Mouse (Mus musculus): ENCODE results near the gene Add1.

The Add1 gene

DNA sequence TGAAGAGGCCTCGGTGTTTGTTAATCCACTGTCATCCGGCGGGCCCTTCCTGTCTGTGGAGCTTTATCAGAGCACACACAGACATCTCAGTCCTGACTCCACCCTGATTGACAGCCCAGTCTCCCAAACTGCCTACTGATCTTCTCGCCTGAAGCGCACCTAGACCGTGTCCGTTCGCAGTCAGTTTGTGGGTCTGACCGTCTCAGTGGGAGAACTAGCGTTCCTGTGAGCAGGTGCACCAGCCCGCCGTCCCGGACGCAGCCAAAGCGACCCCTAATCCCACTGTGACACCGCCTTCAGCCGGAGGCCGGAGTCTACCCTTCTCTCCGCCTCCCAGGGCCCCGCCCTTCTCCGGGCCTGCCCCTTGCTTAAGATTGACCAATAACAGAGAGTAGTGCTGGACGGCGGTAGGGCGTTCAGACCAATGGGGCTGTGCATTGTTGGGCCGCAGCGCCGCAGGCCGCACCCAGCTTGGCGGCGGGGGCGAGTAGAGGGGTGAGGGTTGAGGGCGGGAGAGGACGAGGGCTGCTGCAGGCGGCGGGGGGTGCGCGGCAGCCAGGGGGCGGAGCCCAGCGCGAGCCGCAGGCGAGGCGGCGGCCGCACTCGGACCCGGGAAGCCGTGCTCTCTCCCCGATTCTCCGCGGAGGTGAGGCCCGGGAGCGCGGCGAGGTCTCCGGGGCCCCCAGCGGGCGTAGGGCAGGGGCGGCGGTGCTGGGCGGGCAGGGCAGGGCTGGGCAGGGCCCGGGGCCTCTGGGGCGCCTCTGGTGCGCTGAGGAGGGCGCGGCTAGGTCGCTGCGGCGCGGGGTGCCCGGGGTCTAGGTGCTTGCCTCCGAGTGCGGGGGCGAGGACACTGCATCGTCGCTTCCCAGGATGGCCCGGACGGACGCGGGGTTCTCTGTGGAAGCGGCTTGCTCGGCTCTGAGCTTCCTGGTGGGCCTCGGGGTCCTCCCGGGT is at the start of gene Add1:
Gene Add1 (plus strand): TSS at position 397 of the 954 bp plus-strand sequence.
- peak; percentile 90 for DNase-seq

DNA sequence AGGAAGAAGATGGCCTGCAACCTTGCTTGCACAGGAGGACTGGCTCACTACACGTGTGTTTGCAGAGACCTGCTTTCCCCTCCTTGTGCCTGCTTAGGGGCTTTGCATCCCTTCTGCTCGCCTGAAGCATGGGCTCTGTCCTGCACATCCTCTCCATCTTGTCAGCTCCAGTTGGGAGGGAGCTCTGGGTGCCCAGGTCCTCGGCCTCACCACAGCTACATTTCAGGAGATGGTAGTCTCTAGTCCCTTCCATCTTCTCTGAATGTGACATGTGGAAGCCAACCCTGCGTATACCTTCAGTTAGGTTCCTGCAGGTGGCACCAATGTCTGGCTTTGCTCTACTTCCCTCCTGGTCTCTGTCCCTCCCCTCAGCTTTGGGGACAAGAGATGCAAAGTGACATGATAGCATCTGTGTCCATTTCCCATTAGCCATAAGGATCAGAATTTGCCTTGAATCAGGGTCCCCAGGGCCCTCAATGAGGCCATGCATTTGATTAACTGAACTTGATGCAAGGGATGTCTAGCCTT is 49.4 kb upstream of the Add1 start:
- DNase-seq: no peak

DNA sequence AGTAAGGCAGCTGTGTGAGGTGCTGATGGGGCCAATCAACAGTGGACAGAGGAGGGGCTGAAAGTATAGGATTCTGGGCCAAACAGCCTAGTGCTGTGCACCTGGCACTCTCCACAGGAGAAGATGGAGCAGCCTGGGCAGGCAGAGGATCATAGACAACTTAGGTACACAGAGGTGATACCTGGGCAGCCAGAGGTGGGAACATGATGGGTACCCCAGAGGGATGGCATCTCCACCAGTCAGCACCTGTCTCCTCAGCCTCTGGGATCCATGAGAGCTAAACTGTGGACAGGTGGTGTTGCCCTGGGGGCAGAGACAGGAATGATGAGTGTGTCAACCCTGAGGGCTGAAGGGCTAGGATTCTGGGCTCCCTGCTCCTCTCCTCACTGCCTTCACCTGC is 49.0 kb upstream of the Add1 start:
- DNase-seq: no peak

DNA sequence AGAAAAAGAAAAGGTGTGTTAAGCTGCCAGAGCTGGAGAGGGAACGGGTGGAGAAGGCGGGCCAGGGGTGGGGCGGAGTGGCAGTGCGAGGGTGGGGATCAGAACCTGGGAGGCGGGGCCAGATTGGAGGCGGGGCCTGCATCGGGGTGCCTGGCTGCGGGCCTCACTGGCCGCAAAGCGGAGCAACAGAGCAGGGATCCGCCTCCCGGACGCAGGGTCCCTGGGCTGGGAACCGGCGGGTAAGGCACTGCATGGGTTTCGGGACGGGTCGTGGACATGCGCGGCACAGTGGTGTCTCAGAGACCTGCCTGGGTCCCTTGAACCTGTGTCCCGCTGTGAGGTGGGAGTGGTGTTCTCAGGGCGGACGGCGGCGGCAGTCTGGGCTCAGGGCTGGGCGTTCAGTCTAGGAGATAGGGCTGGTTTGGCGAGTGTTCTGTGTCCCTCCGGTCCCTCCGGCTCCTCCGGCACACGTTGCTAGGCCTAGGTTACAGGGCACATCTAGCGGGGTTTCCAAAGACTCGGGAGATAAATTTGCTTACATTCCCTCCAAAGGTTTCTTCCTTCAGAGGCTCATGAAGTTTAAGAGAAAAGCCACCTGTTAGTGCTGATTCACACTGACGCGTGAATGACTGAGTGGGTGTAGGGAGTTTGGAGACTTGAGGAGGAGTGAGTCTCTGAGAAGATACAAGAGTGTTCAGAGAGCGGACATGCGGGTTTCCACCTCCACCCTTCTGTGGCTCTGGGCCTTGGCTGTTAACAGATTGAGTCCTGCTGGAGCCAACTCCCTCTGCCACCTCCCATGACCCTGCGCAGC is 47.6 kb upstream of the Add1 start, which contains the start of gene Sh3bp2:
Gene Sh3bp2 (plus strand): TSS at position 176 of the 814 bp plus-strand sequence.
- peak; percentile 82 for DNase-seq

DNA sequence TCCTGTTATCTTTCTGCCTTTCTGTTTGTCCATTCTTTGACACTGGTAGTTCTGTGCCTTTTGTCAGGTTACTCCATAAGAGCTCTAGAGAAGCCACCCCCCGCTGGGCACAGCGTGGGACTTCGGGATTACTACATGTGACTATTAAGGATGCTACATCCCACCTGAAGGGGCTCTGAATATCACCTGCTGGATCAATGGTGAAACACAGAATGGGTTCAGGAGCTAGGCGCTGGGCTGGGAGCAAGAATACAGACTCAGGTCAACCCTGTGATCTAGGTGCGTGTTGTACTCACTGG is 47.0 kb upstream of the Add1 start:
- DNase-seq: no peak

DNA sequence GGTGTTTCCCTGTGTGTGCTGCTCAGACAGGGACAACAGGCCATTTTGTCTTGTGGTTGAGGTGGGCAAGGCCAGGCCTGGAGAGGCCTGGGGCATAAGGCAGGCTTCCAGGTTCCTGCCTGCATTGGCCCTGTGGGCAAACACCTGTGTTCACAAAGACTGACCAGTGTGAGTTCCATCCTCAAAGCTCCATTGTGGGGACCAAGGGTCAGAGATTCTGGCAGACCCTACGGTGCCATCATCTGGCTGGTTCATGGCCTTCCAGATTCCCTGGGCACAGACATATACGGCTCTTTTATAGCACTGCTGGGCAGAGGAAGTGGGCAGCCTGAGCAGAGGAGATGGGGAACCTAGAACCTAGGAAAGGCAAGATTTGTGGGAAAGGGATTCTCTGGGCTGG is 46.1 kb upstream of the Add1 start:
- no peak for DNase-seq

DNA sequence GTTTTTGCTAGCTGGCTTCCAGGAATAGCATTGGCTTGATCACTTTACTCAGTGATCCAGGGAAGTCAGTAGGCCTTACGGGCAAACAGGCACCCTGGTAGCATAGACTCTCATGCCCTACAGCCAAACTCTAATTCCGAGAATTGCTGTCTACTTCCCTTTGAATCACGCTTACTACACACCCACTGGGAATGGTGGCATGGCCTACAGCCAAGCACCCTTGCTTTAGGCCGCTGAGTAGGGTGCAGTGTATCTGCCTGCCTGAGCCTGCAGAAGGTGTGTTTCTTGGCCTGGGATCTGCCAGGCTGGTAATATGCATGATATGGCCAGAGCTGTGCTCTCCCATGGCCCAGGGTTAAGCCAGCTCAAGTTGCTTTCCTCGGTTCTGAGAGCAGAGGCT is 44.7 kb upstream of the Add1 start:
- DNase-seq: no peak

DNA sequence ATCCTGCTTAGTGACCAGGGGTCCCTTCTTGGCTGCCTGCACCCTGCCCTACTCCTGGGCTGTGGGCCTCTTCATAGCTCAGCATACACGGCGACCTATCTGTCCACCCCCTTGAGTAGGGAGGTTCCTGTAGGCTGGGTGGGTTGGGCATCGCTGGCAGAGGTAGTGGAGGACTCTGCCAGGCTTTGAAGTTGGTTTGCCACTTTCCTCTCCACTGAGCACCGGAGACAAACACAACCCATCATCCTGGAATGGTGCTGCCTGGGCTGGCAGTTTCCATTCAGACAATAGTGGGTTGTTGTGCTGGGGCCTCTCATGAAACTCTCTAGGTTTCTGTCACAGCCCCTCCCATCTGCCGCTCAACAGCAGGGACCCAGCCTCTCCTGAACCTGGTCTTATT is 43.3 kb upstream of the Add1 start:
- no peak for DNase-seq

DNA sequence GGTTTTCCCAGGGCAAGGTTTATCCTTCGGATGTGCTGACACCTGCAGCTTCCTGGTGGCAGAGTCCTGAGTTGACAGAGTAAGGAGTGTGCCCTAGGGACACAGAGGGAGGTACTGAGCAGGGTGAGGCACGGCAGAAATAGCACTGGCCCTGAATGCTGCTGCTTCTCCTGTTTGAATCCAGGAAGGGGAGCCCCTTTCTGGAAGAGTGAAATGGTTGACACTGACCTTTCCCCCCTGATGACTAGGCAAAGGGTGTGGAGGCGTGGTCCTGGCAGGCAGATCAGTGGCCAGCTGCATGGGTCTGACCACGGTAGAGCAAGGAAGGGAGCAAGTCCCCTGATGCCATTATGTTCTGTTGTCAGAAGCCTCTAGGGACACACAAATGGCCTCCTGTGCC is 42.8 kb upstream of the Add1 start:
- DNase-seq: no peak

DNA sequence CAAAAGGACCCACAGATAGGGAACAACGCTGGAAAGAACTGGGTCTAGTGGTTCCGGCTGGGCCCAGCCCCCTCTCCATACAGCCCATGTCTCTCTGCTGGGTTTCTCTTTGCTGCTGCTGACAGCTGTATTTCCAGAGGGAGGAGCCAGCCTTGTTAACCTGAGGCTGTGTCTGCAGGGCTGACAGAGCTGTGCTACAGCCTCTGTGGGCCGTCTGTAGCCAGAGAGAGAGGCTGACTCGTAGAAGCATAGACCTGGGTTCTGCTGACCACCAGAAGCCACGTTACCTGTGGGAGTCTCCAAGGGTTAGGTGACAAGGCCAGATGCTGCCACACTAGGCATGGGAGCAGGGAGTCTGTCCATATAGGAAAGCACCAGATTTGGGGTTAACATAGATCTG is 40.4 kb upstream of the Add1 start:
- DNase-seq: no peak

DNA sequence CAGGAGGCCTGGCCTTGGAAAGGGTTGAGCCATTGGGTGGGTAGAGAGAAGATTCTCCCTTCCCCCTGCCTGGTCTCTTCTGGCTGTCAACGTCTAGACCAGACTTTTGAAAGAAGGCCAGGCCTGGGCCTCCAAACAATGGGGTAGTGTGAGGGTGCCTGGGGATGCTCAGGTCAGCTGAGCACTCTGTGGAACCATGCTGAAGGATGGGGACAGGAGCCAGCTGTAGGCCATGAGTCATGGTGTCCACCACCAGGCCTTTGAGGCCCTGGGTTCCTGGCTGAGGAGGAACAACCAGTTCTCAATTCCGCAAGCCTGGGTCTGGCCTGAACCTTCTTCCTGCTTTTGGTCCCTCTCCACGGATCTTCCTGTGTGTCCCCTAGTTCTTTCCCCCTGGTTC is 39.6 kb upstream of the Add1 start:
- no peak for DNase-seq

DNA sequence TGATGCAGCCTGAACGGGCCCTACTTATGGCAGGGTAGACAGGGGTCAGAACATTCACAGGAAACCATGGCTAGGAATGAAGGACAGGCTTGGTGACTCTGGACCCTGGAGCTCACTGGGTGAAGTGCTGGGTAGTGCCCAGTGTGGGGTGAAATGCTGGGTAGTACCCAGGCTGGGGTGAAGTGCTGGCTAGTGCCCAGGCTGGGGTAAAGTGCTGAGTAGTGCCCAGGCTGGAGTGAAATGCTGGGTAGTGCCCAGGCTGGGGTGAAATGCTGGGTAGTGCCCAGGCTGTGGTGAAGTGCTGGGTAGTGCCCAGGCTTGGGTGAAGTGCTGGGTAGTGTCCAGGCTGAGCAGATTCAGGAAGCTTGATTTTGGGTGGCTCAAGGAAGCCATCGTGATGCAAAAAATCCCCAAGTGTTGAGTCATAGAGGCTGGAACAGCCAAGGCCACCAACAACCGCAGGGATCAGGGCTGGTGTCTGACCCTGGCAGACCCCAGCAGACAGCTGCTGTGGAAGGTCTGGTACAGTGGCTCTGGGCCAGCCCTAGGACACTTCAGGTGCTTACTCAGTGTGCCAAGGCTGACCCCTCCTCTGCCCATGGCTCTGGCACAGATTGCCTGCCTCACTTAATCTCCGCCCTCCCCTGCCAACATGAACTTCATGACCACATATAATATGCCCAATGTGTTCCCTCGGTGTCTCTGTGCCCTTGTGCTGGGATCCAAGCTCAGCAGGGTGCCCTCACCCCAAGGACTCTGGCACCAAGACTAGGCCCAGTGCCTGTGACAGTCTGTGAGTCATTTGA is 38.5 kb upstream of the Add1 start:
- DNase-seq: no peak

DNA sequence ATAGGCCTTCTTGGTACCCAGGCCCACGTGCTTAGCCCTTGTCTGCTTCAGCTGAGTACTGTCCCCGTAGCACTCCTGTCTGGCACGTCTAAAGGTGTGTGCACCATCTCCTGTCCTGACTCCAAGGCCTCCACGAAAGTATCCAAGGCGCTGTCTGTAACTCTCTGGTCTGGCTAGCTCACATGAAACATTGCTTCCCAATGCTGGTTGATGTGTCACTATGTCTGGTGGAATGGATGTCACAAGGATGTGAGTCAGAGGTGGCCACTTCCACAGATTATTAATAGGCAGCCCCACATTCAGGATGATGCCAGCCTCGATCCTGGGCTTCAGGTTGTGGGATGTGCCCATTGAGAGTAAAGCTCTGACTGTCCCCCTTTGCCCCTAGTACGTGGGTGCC is 37.6 kb upstream of the Add1 start:
- DNase-seq: no peak

DNA sequence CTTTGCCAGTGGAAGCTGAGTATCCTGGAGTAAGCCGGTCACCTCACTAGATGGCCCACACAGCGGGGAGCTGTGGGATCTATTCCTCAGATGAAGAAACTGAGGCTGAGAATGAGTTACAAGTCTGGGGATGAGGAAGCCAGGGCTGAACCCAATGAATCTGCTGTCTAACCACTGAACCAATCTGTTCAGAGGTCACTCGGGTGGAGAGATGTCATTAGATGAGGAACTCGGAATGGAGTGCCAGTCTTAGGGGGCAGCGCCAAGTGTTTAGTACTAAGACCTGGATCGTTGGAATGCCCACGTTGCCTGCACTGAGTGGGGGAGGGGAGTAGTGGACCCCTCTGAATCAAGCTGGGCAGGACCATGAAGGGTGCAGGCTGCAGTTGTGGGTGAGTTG is 35.4 kb upstream of the Add1 start:
- DNase-seq: no peak

DNA sequence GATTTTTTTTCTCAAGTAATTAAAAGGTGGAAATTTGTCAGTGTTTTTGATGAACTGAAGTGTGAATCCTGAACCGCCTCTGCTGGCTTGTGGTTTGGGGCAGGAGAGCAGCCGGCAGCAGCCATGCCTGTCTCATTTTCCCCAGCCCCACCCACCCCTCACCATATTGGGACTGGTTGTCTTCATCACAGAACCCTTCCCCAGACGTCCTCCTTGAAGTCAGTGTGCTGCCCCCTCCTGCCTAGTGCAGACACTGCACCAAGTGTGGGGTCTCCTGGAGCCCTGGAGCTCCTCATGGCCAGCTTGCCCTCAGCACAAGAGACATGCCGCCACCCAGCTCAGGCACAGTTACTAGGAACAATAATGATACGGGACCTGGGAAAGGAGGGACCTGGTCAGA is 34.9 kb upstream of the Add1 start:
- no peak for DNase-seq

DNA sequence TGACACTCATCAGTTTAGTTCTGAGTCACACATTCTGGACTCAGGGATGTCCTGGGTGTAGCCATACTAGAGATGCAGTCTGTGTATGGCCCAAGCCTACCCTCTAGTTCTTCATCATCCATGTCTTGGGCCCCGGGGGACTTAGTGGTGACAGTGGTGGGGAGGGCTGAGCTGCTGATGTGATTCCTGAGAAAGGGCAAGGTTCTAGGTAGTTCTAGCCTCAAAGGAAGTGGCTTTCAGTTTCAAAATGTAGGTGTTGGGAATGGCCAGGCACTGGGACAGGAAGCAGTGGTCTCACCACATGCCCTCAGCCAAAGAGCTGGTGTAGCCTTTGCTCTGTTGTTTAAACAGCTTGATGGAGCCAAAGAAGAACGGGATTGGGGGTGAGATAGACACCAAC is 34.3 kb upstream of the Add1 start:
- DNase-seq: no peak

DNA sequence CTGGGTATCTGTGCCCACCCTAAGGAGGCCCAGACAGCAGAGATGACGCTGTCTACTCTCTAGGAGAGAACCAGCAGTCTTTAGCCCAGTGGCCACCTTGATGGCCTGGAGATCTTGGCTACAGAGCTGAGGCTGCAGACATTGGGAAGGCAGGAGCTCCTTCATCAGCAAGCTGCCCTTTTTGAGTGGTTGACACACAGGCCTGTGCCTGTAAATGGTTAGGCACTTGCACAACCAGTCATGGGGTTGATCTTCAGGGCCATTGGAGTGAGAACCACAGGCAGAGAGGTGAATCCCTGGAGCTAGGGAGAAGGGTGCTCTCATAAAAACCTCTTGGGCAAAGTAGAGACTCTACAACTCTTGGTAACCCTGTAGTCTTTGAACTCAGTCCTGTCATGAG is 31.3 kb upstream of the Add1 start:
- no peak for DNase-seq

DNA sequence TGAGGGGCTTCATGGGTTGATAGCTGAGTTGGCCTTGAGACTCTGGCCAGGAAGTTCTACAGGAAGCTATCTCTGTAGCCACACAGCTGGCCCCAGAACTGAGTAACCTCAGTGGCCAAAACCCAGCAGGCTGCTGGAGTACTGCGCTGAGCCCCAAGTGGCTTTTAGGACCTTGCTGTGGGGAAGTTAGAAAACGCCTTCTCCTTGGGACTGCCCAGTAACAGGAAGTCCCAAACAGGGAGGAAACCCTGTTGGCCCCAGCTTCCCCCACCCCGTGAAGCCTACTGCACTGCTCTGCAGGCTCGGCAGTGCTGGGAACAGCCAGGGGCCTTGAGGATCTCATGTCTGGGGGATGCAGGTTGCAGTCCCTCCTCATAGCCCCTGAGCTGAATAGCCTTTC is 30.4 kb upstream of the Add1 start:
- DNase-seq: no peak

DNA sequence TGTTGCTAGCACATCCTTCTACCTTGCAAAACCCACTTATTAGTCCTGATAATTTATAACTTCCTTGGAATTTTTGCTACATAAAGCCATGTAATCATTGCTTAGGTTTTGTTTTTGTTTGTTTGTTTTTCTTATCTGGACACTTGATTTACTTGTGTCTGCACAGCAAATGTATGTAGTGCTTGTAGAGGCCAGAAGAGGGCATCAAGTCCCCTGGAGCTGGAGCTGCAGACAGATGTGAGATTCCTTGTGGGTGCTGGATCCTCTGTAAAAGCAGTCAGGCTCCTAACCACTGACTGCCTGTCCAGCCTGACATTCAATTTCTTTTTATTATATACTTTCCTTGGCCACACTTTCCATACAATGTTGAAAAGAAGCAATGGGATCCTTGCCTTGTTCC is 26.1 kb upstream of the Add1 start:
- DNase-seq: no peak

DNA sequence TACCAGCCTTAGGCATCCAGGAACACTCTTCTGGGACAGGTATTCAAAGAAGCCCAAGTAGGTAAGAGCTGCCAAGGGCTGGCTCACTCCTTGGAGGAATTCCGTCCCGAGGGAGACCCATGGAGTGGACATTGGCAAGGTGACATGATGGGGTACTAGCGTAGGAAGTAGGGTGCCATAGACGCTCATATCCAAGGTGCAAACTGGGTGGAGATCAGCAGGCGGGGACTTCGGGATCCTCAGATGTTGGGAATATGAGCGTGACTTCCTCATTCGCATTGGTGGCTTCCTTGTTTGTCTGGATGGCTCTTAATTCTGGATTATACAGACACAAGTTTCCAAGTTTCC is 24.4 kb upstream of the Add1 start:
- DNase-seq: no peak

DNA sequence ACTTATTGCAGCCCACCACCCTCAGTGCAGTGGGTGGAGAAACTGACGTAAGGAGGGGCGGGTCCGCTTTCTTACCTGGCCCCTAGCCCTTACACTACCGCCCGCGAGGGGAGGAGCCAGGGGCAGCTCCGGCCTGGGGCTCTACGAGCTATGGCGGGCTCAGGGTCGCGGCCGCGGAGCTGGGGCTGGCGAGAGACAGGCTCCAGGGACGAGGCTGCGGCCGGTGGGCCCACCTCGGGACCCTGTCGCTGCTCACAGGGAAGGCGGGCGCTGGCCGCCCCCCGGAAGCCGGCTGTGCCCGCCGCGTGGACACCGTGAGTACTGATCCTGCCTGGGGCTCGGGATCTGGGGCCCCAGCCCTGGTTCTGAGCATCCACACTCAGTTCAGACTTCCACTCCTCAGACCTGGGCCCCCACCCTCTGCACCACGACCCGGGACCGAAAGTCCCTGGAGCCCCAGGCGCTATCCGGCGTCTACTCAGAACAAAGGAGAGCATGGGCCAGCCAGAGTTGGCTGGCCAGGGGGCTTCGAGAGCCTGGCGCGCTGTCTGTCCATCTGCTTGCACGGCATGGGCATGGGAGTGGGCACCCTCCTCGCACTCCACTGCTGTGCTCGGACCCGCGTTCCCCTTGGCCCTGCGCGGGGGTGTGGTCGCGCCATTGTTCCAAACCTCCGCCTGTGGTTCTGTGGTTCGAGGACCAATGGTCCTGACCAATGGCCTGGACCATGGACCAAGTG is 23.8 kb upstream of the Add1 start:
- DNase-seq: no peak

DNA sequence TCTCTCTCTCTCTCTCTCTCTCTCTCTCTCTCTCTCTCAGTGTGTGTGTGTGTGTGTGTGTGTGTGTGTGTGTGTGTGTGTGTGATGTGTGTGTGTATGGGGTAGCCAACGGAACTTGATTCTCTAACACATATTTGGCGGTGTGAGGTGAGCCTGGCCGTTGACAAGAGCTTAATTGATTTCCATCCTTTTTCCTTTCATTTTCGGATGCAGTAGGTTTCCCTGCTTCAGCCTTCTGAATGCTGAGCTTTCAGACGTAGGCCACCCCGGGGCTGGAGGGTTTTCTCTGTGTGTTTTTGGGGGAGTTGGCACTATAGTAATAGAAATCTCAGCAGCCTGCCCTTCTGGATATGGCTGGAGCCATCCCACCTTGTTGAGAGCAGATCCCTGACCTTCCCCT is 23.2 kb upstream of the Add1 start:
- no peak for DNase-seq

DNA sequence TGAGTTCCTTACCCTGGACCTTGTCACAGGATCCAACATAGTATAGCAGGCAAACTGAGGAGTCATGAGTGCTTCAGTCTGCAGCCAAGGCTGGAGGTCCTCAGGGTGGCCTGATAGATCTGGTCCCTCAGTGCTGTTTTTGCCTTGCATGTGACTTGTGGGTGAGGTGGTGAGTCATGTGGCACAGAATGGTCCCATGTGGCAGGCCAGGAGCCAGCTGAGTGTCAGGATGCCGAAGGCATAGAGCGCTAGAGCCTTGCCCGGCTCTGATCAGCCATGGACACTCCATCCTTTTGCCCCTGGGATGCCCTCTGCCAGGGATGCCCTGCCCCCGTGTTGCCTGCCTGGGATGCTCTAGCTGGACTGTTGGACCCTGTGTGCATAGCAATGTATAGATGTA is 21.6 kb upstream of the Add1 start:
- DNase-seq: no peak

Data from right cerebral cortex, postnatal 14 days (tissue).